Mouse (Mus musculus) neural tube, embryonic 15.5 days (tissue): ENCODE data around the gene Ndufaf8. TPM values are rescaled to one million over a fixed set of nuclear protein-coding genes. Genes with fewer than 3 reads are reported as not detected.

ENCODE experiments used
- ATAC-seq: fragments of 200-750 bp; cut with Nextera tagmentation; 2 replicates; pipeline ENCODE4 v1.8.0; 2017; ENCODE audit warnings: mild to moderate bottlenecking, moderate TSS enrichment, moderate library complexity; ENCODE audit not compliant: low FRiP score
- H3K27ac ChIP-seq: fragments of 300-500 bp; sonication (generic); replicated peaks from 2 replicates; pipeline ENCODE4 v1.5.1; 2015; ENCODE audit warnings: mild to moderate bottlenecking, inconsistent platforms
- H3K27me3 ChIP-seq: fragments of 300-500 bp; sonication (generic); replicated peaks from 2 replicates; pipeline ENCODE4 v1.6.1; 2015; ENCODE audit warnings: inconsistent platforms
- H3K36me3 ChIP-seq: fragments of 300-500 bp; sonication (generic); 2 replicates; pipeline ENCODE4 v1.6.1; 2015; ENCODE audit warnings: inconsistent platforms
- H3K4me1 ChIP-seq: fragments of 300-500 bp; sonication (generic); 2 replicates; pipeline ENCODE4 v1.6.1; 2015; ENCODE audit warnings: inconsistent platforms
- H3K4me2 ChIP-seq: fragments of 300-500 bp; sonication (generic); 2 replicates; pipeline ENCODE4 v1.6.1; 2015; ENCODE audit warnings: inconsistent platforms, mild to moderate bottlenecking, moderate library complexity
- H3K4me3 ChIP-seq: fragments of 300-500 bp; sonication (generic); replicated peaks from 2 replicates; pipeline ENCODE4 v1.5.1; 2015; ENCODE audit warnings: mild to moderate bottlenecking, inconsistent platforms
- H3K9ac ChIP-seq: fragments of 300-500 bp; sonication (generic); replicated peaks from 2 replicates; pipeline ENCODE4 v1.6.1; 2015; ENCODE audit warnings: mild to moderate bottlenecking, inconsistent platforms
- H3K9me3 ChIP-seq: fragments of 300-500 bp; sonication (generic); replicated peaks from 2 replicates; pipeline ENCODE4 v1.6.1; 2016; ENCODE audit warnings: inconsistent platforms
- WGBS: fragments of 180-500 bp; shearing (Covaris S2); methylation state at CpG from one replicate; pipeline ENCODE4 v1.1.7; 2015; ENCODE audit warnings: mixed read lengths; 5-methylcytosine and 5-hydroxymethylcytosine counted together
- polyA plus RNA-seq: library from polyadenylated mRNA; unstranded; fragments of >200 nt; fragmentation: Nextera tagmentation; extraction: Ambion mirVana; gene quantifications from 2 replicates; pipeline ENCODE4 v1.2.1, GENCODE M21; 2015

Gene Ndufaf8
- polyA plus RNA-seq, 1 experiment from 2014 or later, result 49.4 TPM

- Histone ChIP-seq H3K27me3 (no peaks in the 10 kb centered on the region), H3K27ac (no peak overlapping the region), H3K4me2 (no peak overlapping the region), H3K4me3 (no peak overlapping the region), H3K36me3 (peaks cover 46% of the 10 kb centered on the region), H3K9ac (no peak overlapping the region), H3K9me3 (no peaks in the 10 kb centered on the region), H3K4me1 (peaks cover 8% of the 10 kb centered on the region)
- 83% methylated on average over 23 of the region's 23 CpGs for WGBS
- no peak for ATAC-seq
Measured at GRCm38 (mm10) chr11:120092817-120093591, 5.7 kb upstream of the Ndufaf8 start.

GRCm38 (mm10) chr11:120101036-120101435 is 2.3 kb downstream of the Ndufaf8 start:
- no peaks in the 10 kb centered on the region for H3K27me3 ChIP-seq
- 0% methylated on average over 3 of the region's 3 CpGs for WGBS
- H3K9ac ChIP-seq, result no peak overlapping the region
- no peak overlapping the region for H3K4me2 ChIP-seq
- peak overlapping the region; percentile 34; the same call in 1 of the 2 replicates for H3K27ac ChIP-seq
- no peak overlapping the region for H3K4me3 ChIP-seq
- no peaks in the 10 kb centered on the region for H3K9me3 ChIP-seq
- peaks cover 31% of the 10 kb centered on the region for H3K4me1 ChIP-seq
- H3K36me3 ChIP-seq, result peaks cover 28% of the 10 kb centered on the region
- no peak for ATAC-seq

- 98% methylated on average over 3 of the region's 3 CpGs for WGBS
- Histone ChIP-seq H3K9me3 (no peaks in the 10 kb centered on the region), H3K36me3 (peaks cover 43% of the 10 kb centered on the region), H3K4me3 (no peak overlapping the region), H3K9ac (no peak overlapping the region), H3K4me2 (no peak overlapping the region), H3K4me1 (peaks cover 21% of the 10 kb centered on the region), H3K27ac (no peak overlapping the region), H3K27me3 (no peaks in the 10 kb centered on the region)
- no peak for ATAC-seq
Measured at GRCm38 (mm10) chr11:120103431-120103997, 4.8 kb downstream of the Ndufaf8 start.

GRCm38 (mm10) chr11:120107026-120107425 is 8.3 kb downstream of the Ndufaf8 start:
- no peaks in the 10 kb centered on the region for H3K27me3 ChIP-seq
- H3K9ac ChIP-seq, result no peak overlapping the region
- no peak overlapping the region for H3K4me2 ChIP-seq
- no peak for ATAC-seq
- no peak overlapping the region for H3K4me3 ChIP-seq
- peaks cover 52% of the 10 kb centered on the region for H3K36me3 ChIP-seq
- 77% methylated on average over 2 of the region's 2 CpGs for WGBS
- no peak overlapping the region for H3K27ac ChIP-seq
- H3K4me1 ChIP-seq, result peaks cover 19% of the 10 kb centered on the region
- no peaks in the 10 kb centered on the region for H3K9me3 ChIP-seq

GRCm38 (mm10) chr11:120107796-120108195 is 9.1 kb downstream of the Ndufaf8 start:
- WGBS, result 86% methylated on average over 9 of the region's 9 CpGs
- Histone ChIP-seq H3K9me3 (no peaks in the 10 kb centered on the region), H3K9ac (no peak overlapping the region), H3K4me1 (peaks cover 19% of the 10 kb centered on the region), H3K27me3 (no peaks in the 10 kb centered on the region), H3K4me3 (no peak overlapping the region), H3K27ac (no peak overlapping the region), H3K4me2 (no peak overlapping the region), H3K36me3 (peaks cover 52% of the 10 kb centered on the region)
- ATAC-seq, result no peak

- Histone ChIP-seq H3K9me3 (no peaks in the 10 kb centered on the region), H3K36me3 (peaks cover 49% of the 10 kb centered on the region), H3K9ac (no peak overlapping the region), H3K4me1 (peaks cover 19% of the 10 kb centered on the region), H3K4me2 (no peak overlapping the region), H3K27ac (peak overlapping the region; percentile 46; the same call in 1 of the 2 replicates), H3K27me3 (no peaks in the 10 kb centered on the region), H3K4me3 (no peak overlapping the region)
- WGBS, result 62% methylated on average over 14 of the region's 14 CpGs
- peak; percentile 61 for ATAC-seq
Measured at GRCm38 (mm10) chr11:120109558-120110210, 11.0 kb downstream of the Ndufaf8 start.

GRCm38 (mm10) chr11:120110554-120110953 is 11.8 kb downstream of the Ndufaf8 start:
- no peak overlapping the region for H3K9ac ChIP-seq
- ATAC-seq, result no peak
- no peaks in the 10 kb centered on the region for H3K9me3 ChIP-seq
- H3K27ac ChIP-seq, result peak overlapping the region; percentile 46; the same call in 1 of the 2 replicates
- no peaks in the 10 kb centered on the region for H3K27me3 ChIP-seq
- H3K36me3 ChIP-seq, result peaks cover 49% of the 10 kb centered on the region
- peaks cover 19% of the 10 kb centered on the region for H3K4me1 ChIP-seq
- WGBS, result 68% methylated on average over 7 of the region's 7 CpGs
- H3K4me2 ChIP-seq, result no peak overlapping the region
- no peak overlapping the region for H3K4me3 ChIP-seq

GRCm38 (mm10) chr11:120111033-120111432 is 12.3 kb downstream of the Ndufaf8 start:
- Histone ChIP-seq H3K9me3 (no peaks in the 10 kb centered on the region), H3K4me3 (no peak overlapping the region), H3K9ac (no peak overlapping the region), H3K4me1 (peaks cover 19% of the 10 kb centered on the region), H3K36me3 (peaks cover 48% of the 10 kb centered on the region), H3K27me3 (no peaks in the 10 kb centered on the region), H3K27ac (peak overlapping the region; percentile 46; the same call in 1 of the 2 replicates), H3K4me2 (no peak overlapping the region)
- no peak for ATAC-seq
- 7% methylated on average over 2 of the region's 2 CpGs for WGBS

- Histone ChIP-seq H3K4me3 (no peak overlapping the region), H3K4me1 (peaks cover 19% of the 10 kb centered on the region), H3K4me2 (no peak overlapping the region), H3K36me3 (peaks cover 49% of the 10 kb centered on the region), H3K27ac (no peak overlapping the region), H3K9me3 (no peaks in the 10 kb centered on the region), H3K9ac (no peak overlapping the region), H3K27me3 (no peaks in the 10 kb centered on the region)
- WGBS, result 92% methylated on average over 4 of the region's 4 CpGs
- no peak for ATAC-seq
Measured at GRCm38 (mm10) chr11:120112136-120112535, 13.4 kb downstream of the Ndufaf8 start.

GRCm38 (mm10) chr11:120114488-120115215 is 15.9 kb downstream of the Ndufaf8 start:
- Histone ChIP-seq H3K9me3 (no peaks in the 10 kb centered on the region), H3K27me3 (no peaks in the 10 kb centered on the region), H3K27ac (no peak overlapping the region), H3K4me3 (no peak overlapping the region), H3K4me2 (no peak overlapping the region), H3K36me3 (peaks cover 39% of the 10 kb centered on the region), H3K4me1 (peaks cover 20% of the 10 kb centered on the region), H3K9ac (no peak overlapping the region)
- 97% methylated on average over 21 of the region's 21 CpGs for WGBS
- no peak for ATAC-seq

GRCm38 (mm10) chr11:120117626-120118025 is 18.9 kb downstream of the Ndufaf8 start:
- ATAC-seq, result no peak
- Histone ChIP-seq H3K27me3 (no peaks in the 10 kb centered on the region), H3K4me1 (peaks cover 17% of the 10 kb centered on the region), H3K27ac (no peak overlapping the region), H3K4me3 (no peak overlapping the region), H3K9ac (no peak overlapping the region), H3K9me3 (no peaks in the 10 kb centered on the region), H3K36me3 (peaks cover 32% of the 10 kb centered on the region), H3K4me2 (no peak overlapping the region)
- 92% methylated on average over 2 of the region's 2 CpGs for WGBS
